Mouse (Mus musculus): ENCODE results near the gene Aldh18a1. TPM values are rescaled to one million over a fixed set of nuclear protein-coding genes. Genes with fewer than 3 reads are reported as not detected.
A peak's percentile ranks its signal among the peaks of the same experiment; 100 is the strongest.

Aldh18a1 gene
- polyA plus RNA-seq, 1 experiment from 2014 or later = 127 TPM

DNA sequence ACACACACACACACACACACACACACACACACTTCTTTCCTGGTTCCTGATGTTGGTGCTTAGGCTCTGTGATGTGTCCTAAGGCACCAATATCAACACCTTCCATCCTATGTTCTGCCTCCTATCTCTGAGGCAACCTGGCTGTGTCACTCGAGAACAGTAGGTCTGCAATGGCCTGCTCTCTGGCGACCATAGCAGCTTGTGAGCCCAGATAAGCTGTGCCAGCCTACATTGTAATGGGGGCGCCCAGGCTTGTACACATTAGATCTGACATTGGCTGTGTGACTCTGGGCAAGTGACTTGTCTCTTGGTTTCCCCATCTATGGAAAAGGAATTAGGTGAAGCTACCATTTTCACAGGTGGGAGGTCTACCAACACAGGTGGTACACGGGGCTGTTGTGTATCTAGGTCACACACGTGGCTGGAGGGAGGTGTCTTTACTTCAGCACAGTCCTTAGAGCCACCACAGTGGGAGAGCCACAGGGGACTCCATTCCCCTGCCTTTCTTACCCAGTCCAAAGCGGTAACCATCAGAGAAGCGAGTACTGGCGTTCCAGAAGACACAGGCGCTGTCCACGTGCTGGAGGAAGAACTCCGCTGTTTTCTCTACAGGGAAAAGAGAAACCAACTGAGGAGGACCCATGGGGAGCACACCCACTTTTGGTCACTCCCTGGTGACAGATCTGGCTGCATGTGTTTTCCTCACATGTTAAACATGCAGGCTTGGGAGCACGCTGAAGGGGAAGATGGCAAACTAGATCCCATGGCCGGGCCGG, 35.1 kb downstream of the Aldh18a1 start:
- no peak for DNase-seq (ENCODE audit: low spot score)
- Histone ChIP-seq H3K27me3 (replicated peaks; ENCODE audit: control insufficient read depth, insufficient read depth, low read length) (no peaks in the 10 kb centered on the region), H3K9me3 (ENCODE audit: control insufficient read depth, low read length) (no peaks in the 10 kb centered on the region), H3K36me3 (ENCODE audit: control insufficient read depth, insufficient read depth, low read length) (peaks cover 73% of the 10 kb centered on the region), H3K27ac (ENCODE audit: low read depth) (no peak overlapping the region; the same call in 1 of the 2 replicates), H3K4me3 (ENCODE audit: low read depth, low read length) (no peak overlapping the region), H3K9ac (ENCODE audit: low read length) (no peak overlapping the region), H3K4me2 (ENCODE audit: low read length) (no peak overlapping the region), H3K4me1 (replicated peaks; ENCODE audit: control insufficient read depth, insufficient read depth, low read length) (0 out of 2 replicates have a peak, but pooled peaks cover 6% of the 10 kb centered on the region)
- ATAC-seq (replicated peaks; ENCODE audit: low FRiP score, low TSS enrichment, low read depth) = no peak
- 85% methylated on average over 14 of the region's 14 CpGs for WGBS

- Histone ChIP-seq H3K4me2 (ENCODE audit: low read length) (no peak overlapping the region), H3K4me1 (replicated peaks; ENCODE audit: control insufficient read depth, insufficient read depth, low read length) (0 out of 2 replicates have a peak, but pooled peaks cover 4% of the 10 kb centered on the region), H3K36me3 (ENCODE audit: control insufficient read depth, insufficient read depth, low read length) (peaks cover 44% of the 10 kb centered on the region), H3K9ac (ENCODE audit: low read length) (no peak overlapping the region), H3K27me3 (replicated peaks; ENCODE audit: control insufficient read depth, insufficient read depth, low read length) (no peaks in the 10 kb centered on the region), H3K4me3 (ENCODE audit: low read depth, low read length) (no peak overlapping the region), H3K27ac (ENCODE audit: low read depth) (peak overlapping the region; percentile 65), H3K9me3 (ENCODE audit: control insufficient read depth, low read length) (no peaks in the 10 kb centered on the region)
- no peak for DNase-seq (ENCODE audit: low spot score)
- 50% methylated on average over 6 of the region's 6 CpGs for WGBS
- no peak for ATAC-seq (replicated peaks; ENCODE audit: low FRiP score, low TSS enrichment, low read depth)
Measured at GRCm38 (mm10) chr19:40549516-40550135, 38.6 kb downstream of the Aldh18a1 start.

DNA sequence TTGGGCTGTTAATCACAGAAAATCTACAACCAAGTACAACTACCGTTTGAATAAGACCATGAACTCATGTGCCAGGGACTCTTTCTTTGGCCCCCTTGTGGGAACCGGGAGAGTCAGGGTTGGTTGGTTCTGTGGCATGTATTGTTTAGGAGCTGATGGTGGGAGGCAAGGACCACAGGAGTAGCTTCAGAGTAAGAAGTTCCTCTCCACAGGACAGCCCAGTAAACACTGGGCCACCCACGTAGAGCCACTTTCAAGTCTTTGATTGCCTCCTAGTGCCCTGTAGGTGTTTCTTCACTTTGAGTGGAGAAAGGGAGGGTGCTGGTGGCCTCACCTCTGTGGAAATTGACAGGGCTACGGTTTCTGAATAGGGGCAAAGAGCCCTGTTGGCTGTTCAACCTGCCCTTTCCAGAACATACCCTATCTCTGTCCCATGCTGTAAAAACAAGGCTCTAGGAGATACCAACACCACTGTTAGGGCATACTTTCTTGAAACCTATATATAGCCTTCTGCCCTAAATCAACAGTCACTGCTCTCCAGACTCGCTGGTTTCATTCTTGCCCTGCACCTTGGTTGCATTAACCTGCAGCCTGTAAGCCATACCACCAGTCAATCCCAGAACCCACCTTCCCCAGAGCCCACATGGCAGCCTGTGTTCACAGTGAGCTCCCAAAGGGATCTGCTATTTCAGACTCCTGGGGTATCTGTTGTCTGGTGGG, 39.3 kb downstream of the Aldh18a1 start:
- H3K36me3 ChIP-seq (ENCODE audit: control insufficient read depth, insufficient read depth, low read length) = peaks cover 37% of the 10 kb centered on the region
- no peak for DNase-seq (ENCODE audit: low spot score)
- WGBS = 37% methylated on average over 5 of the region's 5 CpGs

DNA sequence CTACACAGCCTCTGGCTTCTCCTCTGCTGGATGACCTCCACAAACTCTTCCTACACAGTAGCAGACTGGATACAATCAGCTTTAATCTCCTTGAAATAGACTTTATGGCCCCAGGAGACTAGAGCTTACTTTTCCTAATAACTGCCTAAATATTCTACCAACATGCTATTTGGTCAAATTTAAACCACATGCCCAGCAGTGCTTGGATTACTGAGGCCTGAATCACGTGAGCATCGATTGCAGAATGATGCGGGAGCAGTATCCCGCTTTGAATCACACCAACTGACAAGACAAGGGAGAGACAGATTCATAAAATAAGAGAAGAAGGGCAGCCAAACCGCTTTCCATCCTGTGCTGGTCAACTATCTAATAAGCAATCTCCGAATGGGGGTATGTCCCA, 39.9 kb downstream of the Aldh18a1 start:
- H3K4me2 ChIP-seq (ENCODE audit: low read length) = no peak overlapping the region
- H3K4me3 ChIP-seq (ENCODE audit: low read depth, low read length) = no peak overlapping the region
- no peak for DNase-seq (ENCODE audit: low spot score)
- no peak overlapping the region for H3K9ac ChIP-seq (ENCODE audit: low read length)
- no peak overlapping the region; the same call in 1 of the 2 replicates for H3K27ac ChIP-seq (ENCODE audit: low read depth)
- no peak for ATAC-seq (replicated peaks; ENCODE audit: low FRiP score, low TSS enrichment, low read depth)
- no peaks in the 10 kb centered on the region for H3K27me3 ChIP-seq (replicated peaks; ENCODE audit: control insufficient read depth, insufficient read depth, low read length)
- WGBS = 86% methylated on average over 6 of the region's 6 CpGs
- H3K4me1 ChIP-seq (replicated peaks; ENCODE audit: control insufficient read depth, insufficient read depth, low read length) = no peaks in the 10 kb centered on the region
- peaks cover 31% of the 10 kb centered on the region for H3K36me3 ChIP-seq (ENCODE audit: control insufficient read depth, insufficient read depth, low read length)
- no peaks in the 10 kb centered on the region for H3K9me3 ChIP-seq (ENCODE audit: control insufficient read depth, low read length)

More for the DNA sequence above, 39.3 kb downstream of the Aldh18a1 start:
- no peak overlapping the region for H3K9ac ChIP-seq (ENCODE audit: low read length)
- H3K4me3 ChIP-seq (ENCODE audit: low read depth, low read length) = no peak overlapping the region
- no peak overlapping the region for H3K4me2 ChIP-seq (ENCODE audit: low read length)
- H3K27ac ChIP-seq (ENCODE audit: low read depth) = peak overlapping the region; percentile 65
- H3K4me1 ChIP-seq (replicated peaks; ENCODE audit: control insufficient read depth, insufficient read depth, low read length) = no peaks in the 10 kb centered on the region
- no peaks in the 10 kb centered on the region for H3K9me3 ChIP-seq (ENCODE audit: control insufficient read depth, low read length)
- no peaks in the 10 kb centered on the region for H3K27me3 ChIP-seq (replicated peaks; ENCODE audit: control insufficient read depth, insufficient read depth, low read length)
- no peak for ATAC-seq (replicated peaks; ENCODE audit: low FRiP score, low TSS enrichment, low read depth)

GRCm38 (mm10) chr19:40544856-40545255, 43.4 kb downstream of the Aldh18a1 start:
- Histone ChIP-seq H3K9ac (ENCODE audit: low read length) (no peak overlapping the region), H3K27me3 (replicated peaks; ENCODE audit: control insufficient read depth, insufficient read depth, low read length) (no peaks in the 10 kb centered on the region), H3K27ac (ENCODE audit: low read depth) (no peak overlapping the region), H3K36me3 (ENCODE audit: control insufficient read depth, insufficient read depth, low read length) (no peaks in the 10 kb centered on the region), H3K4me2 (ENCODE audit: low read length) (no peak overlapping the region), H3K4me3 (ENCODE audit: low read depth, low read length) (no peak overlapping the region), H3K4me1 (replicated peaks; ENCODE audit: control insufficient read depth, insufficient read depth, low read length) (no peaks in the 10 kb centered on the region), H3K9me3 (ENCODE audit: control insufficient read depth, low read length) (no peaks in the 10 kb centered on the region)
- ATAC-seq (replicated peaks; ENCODE audit: low FRiP score, low TSS enrichment, low read depth) = peak; percentile 77; the same call in 1 of the 2 replicates
- WGBS = 5% methylated on average over 3 of the region's 3 CpGs
- DNase-seq (ENCODE audit: low spot score) = peak; percentile 78

DNA sequence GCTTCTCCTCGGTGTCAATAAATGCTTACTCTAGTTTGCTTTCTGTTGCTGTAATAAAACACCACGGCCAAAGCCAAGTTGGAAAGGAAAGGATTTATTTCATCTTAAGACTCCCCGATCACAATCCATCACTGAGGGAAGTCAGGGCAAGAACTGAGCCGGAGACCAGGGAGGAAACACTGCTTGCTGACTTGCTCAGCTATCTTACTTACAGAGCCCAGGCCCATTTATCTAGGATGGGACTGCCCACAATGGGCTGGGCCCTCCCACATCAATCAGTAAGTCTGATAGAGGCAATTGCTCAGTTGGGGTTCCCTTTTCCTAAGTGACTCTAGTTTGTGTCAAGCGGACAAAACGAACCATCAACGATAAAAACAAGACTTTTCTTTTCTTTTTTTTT, 45.5 kb downstream of the Aldh18a1 start:
- ATAC-seq (replicated peaks; ENCODE audit: low FRiP score, low TSS enrichment, low read depth) = no peak
- WGBS = 82% methylated on average over 7 of the region's 7 CpGs

GRCm38 (mm10) chr19:40536526-40536925, 51.7 kb downstream of the Aldh18a1 start:
- no peaks in the 10 kb centered on the region for H3K9me3 ChIP-seq (ENCODE audit: control insufficient read depth, low read length)
- H3K36me3 ChIP-seq (ENCODE audit: control insufficient read depth, insufficient read depth, low read length) = no peaks in the 10 kb centered on the region
- no peak overlapping the region for H3K4me3 ChIP-seq (ENCODE audit: low read depth, low read length)
- WGBS = 80% methylated on average over 6 of the region's 6 CpGs
- H3K4me2 ChIP-seq (ENCODE audit: low read length) = no peak overlapping the region
- no peaks in the 10 kb centered on the region for H3K27me3 ChIP-seq (replicated peaks; ENCODE audit: control insufficient read depth, insufficient read depth, low read length)
- DNase-seq (ENCODE audit: low spot score) (no peak), ATAC-seq (replicated peaks; ENCODE audit: low FRiP score, low TSS enrichment, low read depth) (no peak)
- no peaks in the 10 kb centered on the region for H3K4me1 ChIP-seq (replicated peaks; ENCODE audit: control insufficient read depth, insufficient read depth, low read length)
- no peak overlapping the region for H3K9ac ChIP-seq (ENCODE audit: low read length)
- no peak overlapping the region for H3K27ac ChIP-seq (ENCODE audit: low read depth)

More for the DNA sequence above, 45.5 kb downstream of the Aldh18a1 start:
- DNase-seq (ENCODE audit: low spot score) = no peak
- H3K9me3 ChIP-seq (ENCODE audit: control insufficient read depth, low read length) = no peaks in the 10 kb centered on the region
- no peak overlapping the region for H3K27ac ChIP-seq (ENCODE audit: low read depth)
- no peaks in the 10 kb centered on the region for H3K4me1 ChIP-seq (replicated peaks; ENCODE audit: control insufficient read depth, insufficient read depth, low read length)
- H3K27me3 ChIP-seq (replicated peaks; ENCODE audit: control insufficient read depth, insufficient read depth, low read length) = no peaks in the 10 kb centered on the region
- no peak overlapping the region for H3K4me3 ChIP-seq (ENCODE audit: low read depth, low read length)
- H3K4me2 ChIP-seq (ENCODE audit: low read length) = no peak overlapping the region
- H3K36me3 ChIP-seq (ENCODE audit: control insufficient read depth, insufficient read depth, low read length) = no peaks in the 10 kb centered on the region
- no peak overlapping the region for H3K9ac ChIP-seq (ENCODE audit: low read length)

DNA sequence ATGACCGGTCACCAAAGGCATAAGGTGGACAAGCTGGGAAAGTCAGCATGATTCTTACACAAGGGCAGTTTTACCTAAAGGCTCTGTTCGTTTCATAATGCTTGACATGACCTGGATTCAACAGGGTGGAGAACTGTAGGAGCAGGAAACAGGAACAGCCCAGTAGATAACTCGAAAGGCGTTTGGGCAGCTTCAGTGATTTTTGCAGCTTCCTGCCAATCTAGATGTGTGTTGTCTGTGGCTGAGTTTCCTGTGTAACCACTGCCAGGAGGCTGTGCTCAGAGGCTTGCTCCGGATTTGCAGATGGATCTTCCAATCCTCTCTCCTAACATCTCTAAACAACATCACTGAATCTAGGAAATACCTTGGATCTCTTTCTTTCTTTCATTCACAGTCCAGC, 55.7 kb downstream of the Aldh18a1 start:
- Histone ChIP-seq H3K27me3 (replicated peaks; ENCODE audit: control insufficient read depth, insufficient read depth, low read length) (no peaks in the 10 kb centered on the region), H3K27ac (ENCODE audit: low read depth) (no peak overlapping the region), H3K36me3 (ENCODE audit: control insufficient read depth, insufficient read depth, low read length) (no peaks in the 10 kb centered on the region), H3K9ac (ENCODE audit: low read length) (no peak overlapping the region), H3K4me1 (replicated peaks; ENCODE audit: control insufficient read depth, insufficient read depth, low read length) (no peaks in the 10 kb centered on the region), H3K4me3 (ENCODE audit: low read depth, low read length) (no peak overlapping the region), H3K4me2 (ENCODE audit: low read length) (no peak overlapping the region), H3K9me3 (ENCODE audit: control insufficient read depth, low read length) (no peaks in the 10 kb centered on the region)
- ATAC-seq (replicated peaks; ENCODE audit: low FRiP score, low TSS enrichment, low read depth) (no peak), DNase-seq (ENCODE audit: low spot score) (no peak)
- WGBS = 80% methylated on average over 5 of the region's 5 CpGs
